Mouse (Mus musculus) mouse embryonic stem cell (cell line): ENCODE measurements around the gene Gpcpd1.

ENCODE experiments used
- in situ Hi-C, 2 experiments: fragments of 300-500 bp; cut with MboI; formaldehyde crosslinking; loops; 1 replicate in 1 of 2; 3 replicates in 1 of 2; pipeline ENCODE4 v1.14.3; 2019 to 2020; ENCODE audit warnings: low sequenced_read_pairs in 2 of 2, low pct_unique_long_range_greater_than_20kb in 1 of 2, mixed read lengths in 1 of 2; ENCODE audit not compliant: unreplicated experiment in 1 of 2

The Gpcpd1 gene

DNA sequence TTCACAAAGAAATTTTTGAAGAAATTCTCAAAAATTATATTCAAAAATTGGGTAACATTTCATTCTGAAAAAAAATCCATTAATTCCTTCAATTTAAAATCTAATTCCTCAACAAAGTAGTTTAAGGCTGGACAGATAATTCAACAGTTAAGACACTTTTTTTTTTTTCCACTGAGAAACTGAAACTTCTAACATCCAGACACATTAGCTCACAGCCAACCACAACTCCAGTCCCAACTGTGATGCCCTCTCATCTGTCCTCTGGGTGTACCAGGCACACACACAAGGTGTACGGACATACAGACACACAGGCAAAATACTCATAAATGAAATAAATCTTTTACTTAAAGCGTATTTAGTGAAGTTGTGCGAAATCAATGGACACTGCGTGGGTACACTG lies 25.7 kb downstream of the Gpcpd1 start:
- in situ Hi-C loops: no loop called here

DNA sequence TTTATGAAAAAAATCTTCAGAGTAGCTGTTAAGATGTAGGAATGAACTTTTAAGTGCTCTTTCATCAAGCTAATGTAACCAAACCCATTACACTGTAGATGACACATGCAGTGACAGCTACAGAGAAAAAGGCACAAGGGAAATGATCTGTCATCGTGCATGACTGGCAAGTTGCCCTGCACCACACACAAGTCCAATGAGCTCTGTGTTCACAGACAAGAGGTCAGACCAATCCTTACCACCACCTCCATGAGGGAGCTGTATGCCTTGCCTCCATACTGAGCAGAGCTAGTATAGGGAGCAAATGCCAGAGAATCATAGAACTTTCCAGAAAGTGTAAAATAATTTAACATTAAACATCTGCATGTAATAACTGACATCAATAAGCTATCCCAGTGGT lies 59.7 kb downstream of the Gpcpd1 start:
- in situ Hi-C loops: loop anchor here in 1 of 2 experiments (10.0 kb wide), 1 partner anchor 377 kb away; no protein-coding TSS in a partner anchor

DNA sequence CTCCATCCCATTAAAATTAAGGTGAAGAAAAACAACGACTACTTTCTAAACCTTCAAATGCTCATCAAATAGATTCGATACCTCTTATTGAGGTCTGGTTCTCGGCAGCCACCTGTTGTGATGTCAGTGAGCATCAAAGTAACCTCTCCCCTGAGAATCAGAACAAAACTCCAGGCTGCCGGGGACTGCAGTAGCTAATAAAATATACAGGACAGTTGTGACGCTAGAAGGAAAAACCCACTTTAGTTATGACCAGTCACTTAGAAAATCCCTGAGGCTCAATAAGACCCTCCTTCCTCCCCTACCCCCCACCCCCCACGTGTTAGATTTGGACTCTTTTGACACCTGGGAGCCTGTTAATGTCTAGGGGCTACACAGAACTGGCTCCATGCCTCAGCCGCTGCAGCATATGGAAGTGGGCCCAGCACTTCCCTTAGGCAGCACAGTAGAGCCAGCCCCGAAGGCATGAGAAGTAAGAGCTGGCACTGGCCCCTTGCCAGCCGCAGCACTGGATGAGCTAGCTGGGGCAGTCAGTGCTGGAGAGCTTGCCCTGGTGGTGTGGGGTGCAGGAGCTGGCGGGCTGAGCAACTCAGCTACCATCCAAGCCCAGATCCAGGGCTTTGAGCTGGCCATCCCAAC lies 60.5 kb downstream of the Gpcpd1 start:
- in situ Hi-C loops: loop anchor here in 1 of 2 experiments (10.0 kb wide), 1 partner anchor 378 kb away; no protein-coding TSS in a partner anchor

DNA sequence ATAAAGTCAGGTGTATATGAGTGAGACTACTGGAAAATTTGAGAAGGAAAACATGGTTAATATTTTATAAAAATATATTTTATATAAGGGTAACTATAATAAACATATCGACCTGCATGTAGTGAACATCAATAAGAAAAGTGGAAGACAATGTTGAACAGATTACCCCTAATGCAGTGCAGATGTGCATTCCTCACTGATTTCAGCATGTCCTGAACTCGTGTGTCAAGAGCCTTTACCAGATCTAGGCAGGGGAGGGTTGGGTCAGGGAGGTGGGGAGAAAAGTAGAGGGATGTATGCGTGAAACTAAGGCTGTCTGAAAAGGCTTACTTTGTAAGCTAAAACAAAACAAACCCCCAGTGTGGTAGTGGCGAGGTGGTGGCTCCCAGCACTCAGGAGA lies 61.4 kb downstream of the Gpcpd1 start:
- in situ Hi-C loops: loop anchor here in 1 of 2 experiments (10.0 kb wide), 1 partner anchor 379 kb away; no protein-coding TSS in a partner anchor

DNA sequence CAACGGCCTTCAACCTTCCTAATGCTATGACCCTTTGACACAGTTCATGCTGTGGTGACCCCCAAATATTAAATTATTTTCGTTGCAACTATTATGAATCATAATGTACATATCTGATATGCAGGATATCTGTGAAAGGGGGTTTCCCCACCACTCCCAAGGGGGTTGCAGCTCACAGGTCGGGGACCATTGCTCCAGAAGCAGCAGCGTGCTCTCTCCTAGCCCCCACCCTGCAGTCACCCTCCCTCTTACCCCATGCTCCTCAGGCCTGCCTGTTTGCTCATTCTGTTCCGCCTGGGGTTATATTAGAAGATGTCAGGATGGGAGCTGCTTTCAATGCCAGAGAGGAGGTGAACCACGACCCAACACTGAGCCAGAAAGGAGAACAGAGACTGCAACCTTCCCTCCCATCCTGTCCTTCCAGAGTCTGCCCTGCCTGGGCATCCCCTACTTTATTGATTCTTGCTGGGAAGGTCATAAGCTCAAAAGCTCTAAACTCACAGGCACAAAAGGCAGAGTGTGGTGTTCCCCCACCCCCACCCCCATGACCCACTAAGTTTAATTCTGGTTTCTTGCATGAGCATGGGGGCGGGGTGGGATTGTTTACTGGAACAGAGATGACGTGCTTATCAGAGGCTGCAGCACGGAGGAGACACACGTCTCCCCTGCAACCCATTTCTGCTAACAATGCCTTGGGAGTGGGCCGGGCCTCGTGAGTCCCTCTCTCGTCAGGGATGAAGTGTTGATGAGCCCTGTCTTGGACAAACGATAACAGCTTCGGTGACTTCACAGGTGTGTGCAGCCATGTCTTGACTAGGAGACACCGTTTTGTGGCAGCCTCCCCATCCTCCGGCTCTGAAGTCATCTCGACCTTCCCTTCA lies 69.3 kb downstream of the Gpcpd1 start:
- in situ Hi-C loops: loop anchor here (10.0 to 25.0 kb wide), 3 partner anchors 177 to 394 kb away; no protein-coding TSS in a partner anchor

DNA sequence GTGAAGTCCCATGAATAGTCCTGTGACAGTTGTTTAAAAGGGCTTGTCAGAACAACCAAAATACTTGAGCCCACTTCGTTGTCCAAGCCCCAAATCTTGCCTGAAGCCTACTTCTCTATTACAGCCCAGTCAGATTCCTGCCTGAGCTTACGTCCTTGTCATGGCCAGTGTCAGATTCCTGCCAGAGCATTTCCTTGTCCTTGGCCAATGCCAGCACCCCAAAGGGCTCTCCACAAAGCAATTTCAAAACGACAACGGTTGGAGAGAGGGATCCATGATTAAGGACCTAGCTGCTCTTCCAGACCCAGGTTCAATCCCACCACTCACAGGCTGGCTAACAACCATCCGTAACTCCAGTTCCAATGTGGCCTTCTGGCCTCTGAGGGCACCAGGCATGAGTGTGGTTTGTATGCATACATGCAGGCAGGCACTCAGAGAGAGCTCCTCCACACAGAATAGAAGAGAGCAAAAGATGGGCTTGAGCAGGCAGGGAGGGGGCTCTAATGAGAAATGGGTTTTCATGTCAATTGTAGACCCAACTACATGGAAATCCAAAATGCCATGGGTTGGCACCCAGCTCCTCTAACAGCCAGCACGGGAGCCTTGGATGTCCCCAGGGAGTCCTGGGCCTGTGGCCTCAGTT lies 70.2 kb downstream of the Gpcpd1 start:
- in situ Hi-C loops: loop anchor here (10.0 to 25.0 kb wide), 3 partner anchors 177 to 395 kb away; no protein-coding TSS in a partner anchor

DNA sequence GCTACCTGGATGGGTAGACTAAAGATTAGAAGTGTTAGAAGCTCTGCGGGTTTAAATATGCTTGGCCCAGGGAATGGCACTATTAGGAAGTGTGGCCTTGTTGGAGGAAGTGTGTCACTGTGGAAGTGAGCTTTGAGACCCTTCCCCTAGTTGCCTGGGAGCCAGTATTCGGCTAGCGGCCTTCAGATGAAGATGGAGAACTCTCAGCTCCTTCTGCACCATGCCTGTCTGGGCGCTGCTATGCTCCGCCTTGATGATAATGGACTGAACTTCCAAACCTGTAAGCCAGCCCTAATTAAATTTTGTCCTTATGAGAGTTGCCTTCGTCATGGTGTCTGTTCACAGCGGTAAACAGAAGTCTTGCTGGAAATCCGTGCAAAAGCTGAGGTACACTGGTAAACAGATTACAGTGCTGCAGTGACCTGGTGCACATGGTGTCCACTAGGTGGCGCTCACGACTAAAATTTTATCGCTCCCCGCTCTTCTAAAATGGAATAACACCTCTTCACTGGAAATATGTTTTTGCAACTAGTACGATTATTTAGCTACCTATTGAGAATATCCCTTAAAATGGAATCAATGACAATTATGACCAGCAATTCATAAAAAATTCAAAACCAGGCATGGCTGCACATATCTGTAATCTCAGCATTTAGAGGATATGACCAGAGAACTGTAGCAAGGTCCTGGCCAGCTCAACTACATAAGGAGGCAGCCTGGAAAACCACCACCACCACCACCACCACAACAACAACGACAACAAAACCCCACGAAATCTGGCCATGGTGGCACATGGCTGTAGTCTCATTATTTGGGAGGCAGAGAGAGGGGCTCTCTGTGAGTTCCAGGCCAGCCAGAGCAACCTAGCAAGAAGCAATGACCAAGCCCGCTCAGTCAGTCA lies 71.1 kb downstream of the Gpcpd1 start:
- in situ Hi-C loops: loop anchor here (10.0 to 25.0 kb wide), 3 partner anchors 178 to 396 kb away; no protein-coding TSS in a partner anchor

DNA sequence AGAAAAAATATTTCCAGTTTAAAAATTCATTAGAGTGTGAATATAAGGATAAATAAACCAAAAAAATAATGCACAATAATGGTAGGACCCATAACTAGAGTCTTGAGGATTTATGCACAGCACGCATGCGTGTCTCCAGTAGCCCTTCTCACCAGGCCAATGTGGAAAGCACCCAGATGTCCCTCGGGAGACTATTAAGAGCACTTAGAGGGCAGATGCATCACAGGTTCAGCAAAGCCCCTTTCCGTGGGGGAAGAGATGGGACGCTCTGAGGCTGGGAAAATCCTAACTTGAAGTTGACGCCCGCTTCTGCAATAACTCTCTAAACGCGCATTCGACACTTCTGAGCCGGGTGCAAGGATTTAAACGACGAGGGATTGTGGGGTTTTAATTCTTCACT lies 71.9 kb downstream of the Gpcpd1 start:
- in situ Hi-C loops: loop anchor here (10.0 to 25.0 kb wide), 3 partner anchors 179 to 397 kb away; no protein-coding TSS in a partner anchor

DNA sequence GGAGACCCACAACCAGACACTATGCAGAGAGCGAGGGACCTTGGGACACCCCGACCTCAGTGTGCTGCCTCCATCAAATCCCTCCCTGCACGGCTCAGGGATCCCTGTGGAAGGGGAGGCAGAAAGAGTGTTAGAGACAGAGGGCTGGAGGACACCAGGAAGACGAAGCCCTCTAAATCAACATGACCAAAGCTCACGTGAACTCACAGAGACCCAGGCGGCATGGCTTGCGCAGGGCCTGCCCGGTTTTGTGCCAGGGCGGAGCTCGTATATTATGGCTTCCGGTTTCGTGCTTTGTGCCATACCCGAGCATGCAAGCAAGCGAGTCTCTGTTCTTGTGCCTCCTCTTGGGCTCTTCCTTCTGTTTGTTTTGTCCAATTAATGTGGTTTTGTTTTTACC lies 72.5 kb downstream of the Gpcpd1 start:
- in situ Hi-C loops: loop anchor here (10.0 to 25.0 kb wide), 3 partner anchors 180 to 397 kb away; no protein-coding TSS in a partner anchor

DNA sequence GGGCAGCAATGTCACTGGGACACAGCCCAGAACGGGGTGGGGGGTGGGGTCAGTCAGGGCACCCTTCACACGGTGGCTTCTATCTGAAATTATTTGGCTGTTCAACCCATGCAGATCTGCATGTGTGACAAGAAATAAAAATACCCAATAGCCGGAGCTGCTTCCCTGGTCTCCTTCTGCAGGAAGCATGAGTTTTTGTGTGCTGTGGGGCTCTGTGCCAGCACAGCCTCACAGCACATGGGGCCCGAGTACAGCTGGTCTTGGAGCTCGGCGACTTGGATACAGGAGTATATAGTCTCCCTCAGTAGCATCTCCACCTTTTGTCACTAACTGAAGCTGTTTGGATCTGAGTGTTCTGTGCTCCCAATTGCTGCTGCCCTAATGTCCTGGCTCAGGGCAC lies 73.2 kb downstream of the Gpcpd1 start:
- in situ Hi-C loops: loop anchor here (10.0 to 25.0 kb wide), 3 partner anchors 180 to 398 kb away; no protein-coding TSS in a partner anchor

DNA sequence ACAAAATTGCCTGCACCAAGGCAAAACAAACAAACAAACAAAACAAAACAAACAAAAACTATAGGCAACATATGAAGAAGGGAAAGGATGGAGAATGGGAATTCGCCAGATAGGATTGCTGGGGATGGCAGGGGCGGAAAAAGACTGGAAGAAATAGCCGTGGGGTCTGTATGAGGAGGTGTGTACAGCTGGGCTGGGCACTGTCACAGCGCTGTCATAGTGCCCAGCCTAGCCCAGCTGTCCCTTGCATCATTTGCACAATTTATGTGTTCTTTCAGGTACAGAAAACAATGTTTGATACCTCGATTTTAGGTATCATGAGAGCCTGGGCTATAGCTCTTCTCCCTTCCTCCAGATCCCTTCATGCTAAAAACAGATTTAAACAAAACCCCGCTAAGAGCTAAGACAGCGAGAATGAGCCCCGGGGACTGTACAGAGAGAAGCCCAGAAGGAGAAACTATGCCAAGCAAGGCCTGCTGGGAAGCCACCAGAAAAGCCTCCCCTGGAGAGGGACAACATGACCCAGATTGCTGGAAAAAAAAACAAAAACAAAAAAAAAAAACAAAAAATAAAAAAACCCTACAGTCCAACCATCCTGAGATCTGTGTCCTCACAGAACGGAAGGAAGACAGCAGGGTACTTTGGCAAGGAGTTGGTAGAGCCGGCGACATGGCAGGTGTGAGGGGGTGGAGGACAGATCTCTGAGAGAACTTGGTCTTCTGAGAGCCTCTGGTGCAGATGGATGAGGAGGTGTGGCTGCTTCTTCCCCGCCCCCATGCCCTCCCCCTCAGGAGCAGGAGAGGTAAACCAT lies 74.0 kb downstream of the Gpcpd1 start:
- in situ Hi-C loops: loop anchor here (10.0 to 25.0 kb wide), 3 partner anchors 181 to 399 kb away; no protein-coding TSS in a partner anchor

DNA sequence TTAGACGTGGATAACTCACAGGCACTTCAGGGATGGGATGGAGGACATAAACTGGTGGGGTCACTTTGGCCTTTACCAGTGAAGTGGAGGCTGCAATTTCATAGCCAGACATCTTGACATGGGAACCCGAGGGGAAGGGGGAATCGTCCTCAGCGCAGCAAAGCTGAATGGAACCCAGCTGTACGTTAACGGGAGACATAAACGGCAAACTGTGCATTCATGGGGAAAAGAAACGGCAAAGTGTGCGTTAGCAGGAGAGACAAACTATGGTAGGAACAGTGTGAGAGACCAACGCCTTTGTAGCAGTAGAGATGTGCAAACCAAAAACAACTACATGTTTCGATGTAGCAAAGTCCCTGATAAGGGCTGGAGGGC lies 74.6 kb downstream of the Gpcpd1 start:
- in situ Hi-C loops: loop anchor here (10.0 to 25.0 kb wide), 3 partner anchors 182 to 399 kb away; no protein-coding TSS in a partner anchor

DNA sequence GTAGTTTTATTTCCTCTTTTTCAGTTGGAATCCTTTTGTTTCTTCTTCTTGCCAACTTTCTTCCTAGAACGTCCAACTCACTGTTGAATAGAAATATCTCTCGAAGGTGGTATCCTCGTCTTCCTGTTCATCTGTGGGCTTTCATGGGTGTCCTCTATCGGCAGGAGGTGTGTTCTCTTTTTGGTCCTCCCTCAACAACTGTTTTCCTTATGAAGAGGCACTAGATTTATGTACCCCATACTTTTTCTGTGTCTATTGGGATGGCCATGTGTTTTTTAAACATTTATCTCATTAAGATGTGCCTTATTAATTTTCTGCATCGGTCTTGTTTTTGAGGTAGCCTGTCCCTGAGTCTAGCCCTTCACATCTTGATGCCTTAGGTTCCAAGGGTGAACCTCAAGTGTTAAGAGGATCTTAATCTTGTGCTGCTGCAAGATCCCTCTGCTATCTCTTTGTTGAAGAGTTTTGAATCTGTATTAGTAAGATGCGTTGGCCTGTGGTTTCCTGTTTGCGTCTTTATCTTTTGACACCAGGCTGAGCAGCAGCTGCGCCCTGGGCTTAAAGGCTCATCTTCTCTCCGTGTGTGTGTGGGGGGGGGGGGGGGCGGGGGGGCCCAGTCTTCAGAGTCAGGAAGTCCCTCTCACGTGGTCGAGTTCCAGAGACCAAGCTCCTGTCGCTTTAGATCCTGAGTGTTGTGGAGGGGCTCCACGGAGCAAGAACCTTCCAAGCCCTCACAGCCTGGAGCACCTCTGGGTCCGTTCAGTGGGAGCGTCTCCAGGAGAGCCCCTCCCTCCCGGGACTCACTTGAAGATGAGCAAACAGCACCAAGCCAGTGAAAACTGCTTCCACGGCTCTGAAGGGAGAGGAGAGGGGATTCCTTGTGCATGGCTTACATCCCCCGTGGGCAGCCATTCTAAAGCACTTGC lies 75.2 kb downstream of the Gpcpd1 start:
- in situ Hi-C loops: loop anchor here (10.0 to 25.0 kb wide), 3 partner anchors 182 to 400 kb away; no protein-coding TSS in a partner anchor

DNA sequence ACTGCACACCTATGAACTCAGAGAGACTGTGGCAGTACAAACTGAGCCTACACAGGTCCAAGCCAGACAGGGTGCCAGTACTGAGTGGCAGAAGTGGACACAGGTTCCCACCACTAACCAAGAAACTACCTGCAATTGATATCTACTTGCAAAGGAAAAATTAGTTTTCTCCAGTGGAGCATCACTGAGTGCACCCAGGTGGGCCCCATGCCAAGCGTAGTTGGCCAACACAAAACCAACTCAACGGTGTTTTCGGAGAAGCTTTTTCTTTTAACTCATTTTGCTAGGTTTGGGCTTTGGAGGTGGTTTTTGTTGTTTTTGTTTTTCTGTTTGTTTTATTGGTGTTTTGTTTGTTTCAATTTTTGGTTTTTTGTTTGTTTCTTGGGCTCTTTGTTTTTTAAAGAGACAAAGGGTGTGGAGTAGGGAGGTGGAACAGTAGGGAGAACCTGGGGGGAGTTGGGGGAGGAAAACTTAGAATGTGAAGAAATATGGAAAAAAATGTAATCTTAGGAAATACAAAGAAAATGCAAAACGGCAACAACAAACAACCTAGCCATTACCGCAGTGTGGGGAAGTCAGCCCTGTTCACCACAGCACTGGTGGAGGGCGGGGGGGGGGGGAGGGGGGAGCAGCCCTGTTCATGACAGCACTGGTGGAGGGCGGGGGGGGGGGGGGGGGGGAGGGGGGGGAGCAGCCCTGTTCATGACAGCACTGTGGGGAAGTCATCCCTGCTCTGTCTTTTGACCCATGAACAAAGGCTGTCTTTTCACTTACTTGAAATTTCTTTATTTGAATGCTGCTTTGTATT lies 76.3 kb downstream of the Gpcpd1 start:
- in situ Hi-C loops: loop anchor here (10.0 to 25.0 kb wide), 3 partner anchors 184 to 401 kb away; no protein-coding TSS in a partner anchor

DNA sequence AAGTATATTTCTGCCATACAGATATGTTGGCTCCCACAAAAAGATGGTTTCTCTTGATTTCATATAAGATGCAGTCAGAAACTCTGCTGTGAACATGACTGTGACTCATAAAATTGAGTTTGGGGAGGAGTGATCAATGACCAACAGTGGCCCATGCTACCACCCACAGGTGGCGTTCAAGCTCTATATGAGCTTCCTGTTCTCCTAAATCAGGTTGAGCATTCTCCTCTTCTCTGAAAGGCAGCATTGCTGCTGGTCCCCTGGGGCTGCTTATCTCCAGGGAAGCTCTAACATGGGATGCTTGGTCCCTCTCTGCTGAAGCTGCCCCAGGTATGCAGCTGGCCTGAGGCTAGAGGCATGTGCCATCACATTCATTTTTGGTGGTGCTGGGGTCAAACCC lies 77.8 kb downstream of the Gpcpd1 start:
- in situ Hi-C loops: loop anchor here (10.0 to 25.0 kb wide), 3 partner anchors 185 to 403 kb away; no protein-coding TSS in a partner anchor
